Mouse (Mus musculus): ENCODE measurements at regions not wholly inside any gene's neighbourhood (a gene's known extent, or its start where the extent isn't known, plus 50 kb on each side); places are given as distances from the start of the nearest gene placed in this dataset.
A peak's percentile ranks its signal among the peaks of the same experiment; 100 is the strongest.

DNA sequence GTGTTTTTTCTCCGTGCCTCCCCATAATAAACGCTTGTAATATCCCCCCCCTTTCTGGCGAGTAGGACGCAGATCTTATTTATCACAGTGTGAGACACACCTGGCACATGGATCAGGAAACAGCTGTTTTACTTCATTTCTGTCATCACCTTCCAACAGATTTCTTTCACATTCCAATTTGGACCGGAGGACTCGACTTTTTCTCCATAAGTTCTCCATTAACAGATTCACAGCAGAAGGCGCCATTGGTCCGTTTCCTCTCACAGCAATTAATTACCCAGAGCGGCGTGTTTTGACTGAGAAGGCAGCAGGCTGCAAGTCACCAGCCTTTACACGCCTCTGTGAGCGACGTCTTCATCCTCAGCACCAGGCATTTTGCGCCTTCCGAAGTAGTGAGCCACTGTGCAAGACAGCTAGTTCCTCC, 258.1 kb upstream of the Nt5e start:
- DNase-seq (ENCODE audit: low spot score) = no peak

GRCm38 (mm10) chr9:88069834-88070233, 257.2 kb upstream of the Nt5e start:
- DNase-seq (ENCODE audit: low spot score) = no peak

DNA sequence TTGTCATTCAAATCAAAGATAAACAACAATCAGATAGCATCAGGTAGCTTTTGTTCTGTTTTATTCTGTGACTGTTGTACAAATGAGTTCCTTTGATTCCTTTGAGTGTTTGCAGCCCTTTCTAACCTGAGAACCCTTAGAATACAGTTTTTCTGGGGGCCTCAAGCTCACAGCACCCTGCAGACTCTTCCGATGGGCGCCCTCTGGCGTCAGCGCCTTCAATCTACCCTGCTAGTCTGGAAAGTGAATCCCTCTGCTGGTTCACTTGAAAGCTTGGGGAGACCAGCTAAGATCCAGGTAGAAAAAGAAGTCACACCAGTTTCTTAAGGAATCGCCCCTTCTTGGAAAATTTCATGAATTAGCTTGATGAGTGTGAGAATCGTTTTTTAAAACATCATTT, 253.8 kb upstream of the Nt5e start:
- peak; percentile 0 for DNase-seq (ENCODE audit: low spot score)

DNA sequence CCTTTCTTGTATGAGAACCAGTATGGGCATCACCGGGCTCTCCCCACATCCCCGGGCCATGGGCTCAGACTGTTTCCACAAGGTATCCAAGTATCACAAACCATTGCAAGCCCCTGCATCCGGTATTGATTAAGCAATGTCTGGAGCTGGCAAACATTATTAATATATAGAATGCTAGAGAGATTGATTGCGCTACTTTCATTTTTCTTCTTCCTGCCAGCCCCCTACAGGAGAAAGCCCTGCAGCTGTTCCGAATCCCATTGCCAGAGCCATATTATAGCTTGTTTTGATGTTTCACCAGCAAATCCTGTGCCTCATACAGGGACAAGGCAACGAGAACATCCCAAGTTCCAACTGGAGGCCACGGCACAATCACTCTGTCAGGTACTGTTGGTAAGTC, 253.4 kb upstream of the Nt5e start:
- DNase-seq (ENCODE audit: low spot score) = no peak

GRCm38 (mm10) chr9:88082931-88083479, 244.0 kb upstream of the Nt5e start:
- no peak for DNase-seq (ENCODE audit: low spot score)

- DNase-seq (ENCODE audit: low spot score) = no peak
Observed at GRCm38 (mm10) chr9:88085181-88085816, 241.7 kb upstream of the Nt5e start.

DNA sequence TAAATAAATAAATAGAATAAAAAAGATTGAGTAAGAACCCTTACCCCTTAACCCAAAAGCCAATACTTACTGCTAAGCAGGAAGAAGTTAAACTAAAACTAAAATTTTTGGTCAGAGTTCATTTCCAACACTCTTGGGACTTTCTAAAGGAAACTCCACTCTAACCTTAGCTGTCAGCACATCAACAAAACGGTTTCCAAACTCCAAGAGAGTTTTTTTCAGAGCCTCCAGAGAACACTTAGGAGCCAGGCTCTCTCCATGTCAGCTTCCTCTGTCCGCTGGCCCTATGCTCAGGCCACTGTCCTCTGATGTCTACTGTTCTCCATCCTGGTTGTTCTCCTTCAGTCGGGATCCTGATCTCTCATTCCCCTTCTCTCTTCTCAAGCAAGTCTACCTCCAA, 241.1 kb upstream of the Nt5e start:
- DNase-seq (ENCODE audit: low spot score) = no peak

DNA sequence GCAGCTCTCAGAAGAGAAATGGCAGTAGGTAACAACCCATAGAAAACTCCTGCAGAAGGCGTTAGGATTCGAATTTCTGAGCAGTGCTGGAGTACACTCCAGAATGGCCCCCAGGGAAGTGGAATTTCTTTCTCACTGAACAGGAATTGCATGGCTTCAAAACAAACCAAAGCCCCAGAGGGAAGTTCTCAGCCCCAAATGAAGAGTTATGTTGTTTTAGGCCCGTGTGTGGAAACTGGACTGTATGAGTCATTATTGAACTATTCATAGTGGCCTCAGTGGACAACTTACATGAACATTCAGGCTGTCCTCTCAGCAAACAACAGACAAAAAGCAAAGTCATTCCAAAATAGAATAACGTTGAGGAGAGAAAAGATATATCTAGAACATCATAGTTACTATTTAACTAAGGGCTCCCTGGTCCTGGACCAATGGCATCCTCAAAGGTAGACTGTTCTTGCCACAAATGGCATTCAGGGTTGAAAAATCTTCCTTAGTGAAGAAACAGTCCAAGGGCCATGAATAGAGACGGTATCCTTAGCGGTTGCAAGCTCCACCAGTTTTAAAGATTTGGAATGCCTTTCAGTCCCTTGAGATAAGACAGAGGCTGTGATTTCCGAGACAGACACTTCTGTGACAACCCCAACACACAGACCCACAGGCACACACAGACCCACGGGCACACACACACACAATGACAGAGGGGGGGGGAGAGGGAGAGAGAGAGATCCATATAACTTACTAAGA, 235.0 kb upstream of the Nt5e start:
- DNase-seq (ENCODE audit: low spot score) = no peak

DNA sequence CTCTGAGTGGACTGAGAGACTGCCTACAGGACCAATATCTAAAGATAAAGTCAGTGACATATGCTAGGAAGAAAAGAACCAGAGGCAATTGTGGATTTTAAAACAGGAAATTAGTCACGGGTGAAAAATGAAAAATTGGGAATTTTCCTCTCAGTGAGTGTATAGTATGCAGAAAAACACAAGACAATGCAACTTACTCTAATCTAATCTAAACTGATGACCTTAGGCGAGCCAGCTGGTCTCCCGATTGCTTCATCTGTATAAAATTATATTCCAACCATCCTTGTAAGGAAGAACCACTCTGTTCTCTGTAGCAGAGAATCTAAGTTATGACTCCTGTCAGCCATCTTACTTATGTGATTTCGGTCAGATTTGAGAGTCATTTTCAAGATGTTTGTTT, 234.4 kb upstream of the Nt5e start:
- DNase-seq (ENCODE audit: low spot score) = no peak

GRCm38 (mm10) chr9:88113094-88113493, 213.9 kb upstream of the Nt5e start:
- no peak for DNase-seq (ENCODE audit: low spot score)

- DNase-seq (ENCODE audit: low spot score) = no peak
Observed at GRCm38 (mm10) chr9:88120536-88120935, 206.5 kb upstream of the Nt5e start.

GRCm38 (mm10) chr9:88120963-88121570, 205.9 kb upstream of the Nt5e start:
- no peak for DNase-seq (ENCODE audit: low spot score)

DNA sequence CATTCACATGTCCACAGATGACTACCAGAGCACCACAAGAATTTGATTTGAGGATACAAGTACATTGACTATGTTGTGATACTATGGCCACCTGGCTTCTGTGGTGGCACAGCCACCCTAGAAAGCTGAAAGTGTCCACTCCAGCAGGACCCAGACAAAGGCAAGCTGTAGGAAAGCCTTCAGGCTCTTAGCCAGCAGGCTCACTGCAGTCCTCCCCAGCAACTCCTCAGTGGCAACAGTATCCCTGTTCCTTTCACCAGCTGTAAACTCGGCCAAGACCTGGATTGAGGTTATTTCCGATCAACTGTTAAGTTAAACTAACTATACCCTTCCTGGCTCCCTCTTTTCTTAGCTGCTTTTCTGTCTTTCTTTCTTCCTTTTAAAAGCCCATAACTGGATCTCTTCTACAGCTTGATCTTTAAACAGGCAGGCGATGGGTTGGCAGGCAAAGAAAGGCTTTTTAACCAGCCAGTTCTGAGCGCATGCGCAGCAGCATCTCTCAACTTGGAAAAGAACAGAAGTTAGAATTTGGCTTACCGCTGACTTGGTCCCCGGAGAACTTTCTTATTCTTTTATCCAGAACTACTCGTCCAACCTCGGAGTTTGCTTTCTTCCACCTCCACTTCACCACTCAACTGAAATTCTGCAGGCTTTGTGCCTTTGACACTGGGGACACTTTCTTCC, 202.5 kb upstream of the Nt5e start:
- DNase-seq (ENCODE audit: low spot score) = no peak

DNA sequence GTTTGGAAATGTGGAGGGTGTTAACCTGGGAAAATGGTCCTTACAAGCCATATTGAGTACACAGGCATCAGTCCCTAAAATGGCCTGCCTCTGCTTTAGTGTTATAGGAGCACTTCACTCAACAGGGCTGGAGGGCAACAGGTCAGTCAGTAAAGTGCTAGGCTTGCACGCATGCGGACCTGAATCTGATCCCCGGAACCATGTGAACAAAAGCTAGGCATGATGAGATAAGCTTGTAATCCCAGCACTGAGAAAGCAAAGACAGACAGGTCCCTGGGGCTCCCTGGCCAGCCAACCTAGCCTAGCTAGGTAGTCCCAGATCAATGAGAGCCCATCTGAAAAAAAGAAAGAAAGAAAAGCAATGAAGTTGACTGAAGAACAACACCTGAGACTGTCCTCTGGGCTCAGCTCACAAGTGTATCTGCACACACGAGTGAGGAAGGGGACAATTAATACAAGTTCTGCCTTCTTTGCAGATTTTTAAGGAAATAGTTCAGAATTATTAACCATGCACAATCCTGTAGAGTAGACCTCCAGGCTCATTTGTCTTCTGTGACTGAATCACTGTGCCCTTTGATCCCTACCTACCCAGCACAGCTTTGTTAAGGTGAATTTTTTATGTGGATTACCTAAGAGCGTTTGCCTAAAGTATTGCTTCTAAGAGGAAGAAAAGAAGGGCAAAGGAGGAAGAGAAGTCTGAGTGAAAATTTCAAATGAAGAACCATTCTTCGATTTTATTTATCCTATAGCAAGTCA, 163.8 kb upstream of the Nt5e start:
- no peak for DNase-seq (ENCODE audit: low spot score)

- DNase-seq (ENCODE audit: low spot score) = no peak
Observed at GRCm38 (mm10) chr9:88177575-88178254, 149.3 kb upstream of the Nt5e start.

- no peak for DNase-seq (ENCODE audit: low spot score)
Observed at GRCm38 (mm10) chr9:88181189-88181994, 145.6 kb upstream of the Nt5e start.

- DNase-seq (ENCODE audit: low spot score) = no peak
Observed at GRCm38 (mm10) chr9:88207378-88207777, 119.6 kb upstream of the Nt5e start.

- DNase-seq (ENCODE audit: low spot score) = no peak
Observed at GRCm38 (mm10) chr9:88208022-88208421, 119.0 kb upstream of the Nt5e start.

GRCm38 (mm10) chr9:88214758-88215157, 112.2 kb upstream of the Nt5e start:
- DNase-seq (ENCODE audit: low spot score) = no peak

- DNase-seq (ENCODE audit: low spot score) = no peak
Observed at GRCm38 (mm10) chr9:88220360-88220759, 106.6 kb upstream of the Nt5e start.

All from c-Kit-positive CD71-positive TER-119-positive erythroid progenitor cells, embryonic 14.5 days (primary cell).